Mouse (Mus musculus) hindbrain, postnatal 0 days (tissue): ENCODE data around the gene Hsd3b4. TPM values are rescaled to one million over a fixed set of nuclear protein-coding genes. Genes with fewer than 3 reads are reported as not detected.
A peak's percentile ranks its signal among the peaks of the same experiment; 100 is the strongest.
"Not testable (repeated sequence)": the region's sequence is repeated elsewhere in the genome, so short reads cannot be mapped to it uniquely, and the experiment has no call there.

Source experiments
- ATAC-seq: fragments of 200-750 bp; cut with Nextera tagmentation; 2 replicates; pipeline ENCODE4 v1.8.0; 2017; ENCODE audit warnings: mild to moderate bottlenecking, moderate TSS enrichment, moderate library complexity
- DNase-seq: peaks from one replicate; pipeline ENCODE4 v3.0.0-alpha.2; 2015; ENCODE audit warnings: low spot score
- H3K27ac ChIP-seq: fragments of 300-500 bp; sonication (generic); 2 replicates; pipeline ENCODE4 v1.5.1; 2014; ENCODE audit warnings: mild to moderate bottlenecking
- H3K27me3 ChIP-seq: fragments of 300-500 bp; sonication (generic); 2 replicates; pipeline ENCODE4 v1.6.1; 2014; ENCODE audit warnings: low read length, mixed read lengths; ENCODE audit not compliant: insufficient read depth
- H3K36me3 ChIP-seq: fragments of 300-500 bp; sonication (generic); 2 replicates; pipeline ENCODE4 v1.6.1; 2014; ENCODE audit warnings: low read length, mixed read lengths; ENCODE audit not compliant: insufficient read depth
- H3K4me1 ChIP-seq: fragments of 300-500 bp; sonication (generic); 2 replicates; pipeline ENCODE4 v1.6.1; 2014; ENCODE audit warnings: antibody characterized with exemption, low read length, mixed read lengths; ENCODE audit not compliant: insufficient read depth
- H3K4me2 ChIP-seq: fragments of 300-500 bp; sonication (generic); 2 replicates; pipeline ENCODE4 v1.6.1; 2014; ENCODE audit warnings: low read depth, mild to moderate bottlenecking, low read length, moderate library complexity, mixed read lengths
- H3K4me3 ChIP-seq: fragments of 300-500 bp; sonication (generic); 2 replicates; pipeline ENCODE4 v1.5.1; 2014; ENCODE audit warnings: low read length
- H3K9ac ChIP-seq: fragments of 300-500 bp; sonication (generic); replicated peaks from 2 replicates; pipeline ENCODE4 v1.6.1; 2014; ENCODE audit warnings: mild to moderate bottlenecking, low read length, moderate library complexity, mixed read lengths
- H3K9me3 ChIP-seq: fragments of 300-500 bp; sonication (generic); 2 replicates; pipeline ENCODE4 v1.6.1; 2016; ENCODE audit warnings: low read length, mixed read lengths
- WGBS: fragments of 180-500 bp; shearing (Covaris S2); extraction: QIAGEN DNeasy Blood & Tissue Kit; methylation state at CpG from one replicate; pipeline ENCODE4 v1.1.7; 2014; 5-methylcytosine and 5-hydroxymethylcytosine counted together
- polyA plus RNA-seq: library from polyadenylated mRNA; unstranded; fragments of >200 nt; fragmentation: Nextera tagmentation; extraction: Ambion mirVana; gene quantifications from 2 replicates; pipeline ENCODE4 v1.2.1, GENCODE M21; 2015
- total RNA-seq: library from RNA; depleted of rRNA; stranded (reverse); fragments of >200 nt; gene quantifications from 2 replicates; pipeline ENCODE4 v1.2.3, GENCODE M21; 2014; rRNA removed

Gene Hsd3b4
- total RNA-seq (not detected in 2 replicates), polyA plus RNA-seq (not detected in 2 replicates)

GRCm38 (mm10) chr3:98510414-98510813 is at the start of gene Hsd3b4:
Gene Hsd3b4, minus strand, starts transcription at chr3:98510514.
- not testable (repeated sequence) for ATAC-seq, H3K27ac ChIP-seq, H3K4me1 ChIP-seq, H3K9me3 ChIP-seq, H3K4me2 ChIP-seq, H3K9ac ChIP-seq, H3K36me3 ChIP-seq, H3K27me3 ChIP-seq, DNase-seq, H3K4me3 ChIP-seq
- no CpG with 5 or more reads among the region's 1 CpGs for WGBS

- not testable (repeated sequence) for H3K27ac ChIP-seq, H3K4me1 ChIP-seq, H3K36me3 ChIP-seq, ATAC-seq, H3K4me2 ChIP-seq, H3K9ac ChIP-seq, H3K4me3 ChIP-seq, H3K27me3 ChIP-seq, DNase-seq, H3K9me3 ChIP-seq
- no CpG with 5 or more reads among the region's 1 CpGs for WGBS
Observed at GRCm38 (mm10) chr3:98550832-98551231, 40.5 kb upstream of the Hsd3b4 start.

- H3K4me2 ChIP-seq, H3K9ac ChIP-seq, H3K27ac ChIP-seq, DNase-seq, H3K4me1 ChIP-seq, H3K4me3 ChIP-seq, H3K36me3 ChIP-seq, H3K27me3 ChIP-seq, H3K9me3 ChIP-seq: not testable (repeated sequence)
- ATAC-seq = peak; percentile 61; the same call in 1 of the 2 replicates
- WGBS = no CpG with 5 or more reads among the region's 2 CpGs
Observed at GRCm38 (mm10) chr3:98550215-98550614, 39.9 kb upstream of the Hsd3b4 start.

- 88% methylated on average over 1 of the region's 1 CpGs for WGBS
- not testable (repeated sequence) for H3K4me2 ChIP-seq, H3K27ac ChIP-seq, H3K9ac ChIP-seq, H3K9me3 ChIP-seq, H3K36me3 ChIP-seq, H3K4me1 ChIP-seq, ATAC-seq, DNase-seq, H3K4me3 ChIP-seq, H3K27me3 ChIP-seq
Observed at GRCm38 (mm10) chr3:98548495-98548894, 38.2 kb upstream of the Hsd3b4 start.

- H3K36me3 ChIP-seq, H3K27ac ChIP-seq, H3K9ac ChIP-seq, ATAC-seq, H3K4me3 ChIP-seq, H3K9me3 ChIP-seq, H3K4me2 ChIP-seq, DNase-seq, H3K27me3 ChIP-seq, H3K4me1 ChIP-seq: not testable (repeated sequence)
Observed at GRCm38 (mm10) chr3:98547641-98548040, 37.3 kb upstream of the Hsd3b4 start.

GRCm38 (mm10) chr3:98524978-98525377 is 14.7 kb upstream of the Hsd3b4 start:
- not testable (repeated sequence) for H3K4me3 ChIP-seq, ATAC-seq, DNase-seq

GRCm38 (mm10) chr3:98524552-98524951 is 14.2 kb upstream of the Hsd3b4 start:
- H3K9ac ChIP-seq, H3K36me3 ChIP-seq, H3K9me3 ChIP-seq, H3K27ac ChIP-seq, H3K4me2 ChIP-seq, DNase-seq, H3K27me3 ChIP-seq, H3K4me1 ChIP-seq, ATAC-seq, H3K4me3 ChIP-seq: not testable (repeated sequence)
- no CpG with 5 or more reads among the region's 1 CpGs for WGBS

More at GRCm38 (mm10) chr3:98524978-98525377, 14.7 kb upstream of the Hsd3b4 start:
- H3K4me1 ChIP-seq, H3K27ac ChIP-seq, H3K9ac ChIP-seq, H3K4me2 ChIP-seq, H3K9me3 ChIP-seq, H3K36me3 ChIP-seq, H3K27me3 ChIP-seq: not testable (repeated sequence)

GRCm38 (mm10) chr3:98522779-98523178 is 12.5 kb upstream of the Hsd3b4 start:
- H3K27me3 ChIP-seq, H3K9me3 ChIP-seq, H3K4me3 ChIP-seq, H3K9ac ChIP-seq, H3K4me2 ChIP-seq, H3K27ac ChIP-seq, H3K36me3 ChIP-seq, H3K4me1 ChIP-seq, ATAC-seq, DNase-seq: not testable (repeated sequence)
- WGBS = 11% methylated on average over 1 of the region's 2 CpGs

GRCm38 (mm10) chr3:98507229-98507628 is 3.1 kb downstream of the Hsd3b4 start:
- not testable (repeated sequence) for ATAC-seq, H3K4me2 ChIP-seq, H3K4me1 ChIP-seq, H3K27me3 ChIP-seq, DNase-seq, H3K9ac ChIP-seq, H3K4me3 ChIP-seq, H3K9me3 ChIP-seq, H3K36me3 ChIP-seq, H3K27ac ChIP-seq
- no CpG with 5 or more reads among the region's 5 CpGs for WGBS

- not testable (repeated sequence) for H3K9ac ChIP-seq, H3K9me3 ChIP-seq, H3K4me3 ChIP-seq, H3K27ac ChIP-seq, H3K4me1 ChIP-seq, H3K4me2 ChIP-seq, H3K36me3 ChIP-seq, DNase-seq, ATAC-seq, H3K27me3 ChIP-seq
Observed at GRCm38 (mm10) chr3:98497401-98497800, 12.9 kb downstream of the Hsd3b4 start.
